Mouse (Mus musculus) intestine, embryonic 16.5 days (tissue): ENCODE data around the gene Camk2g. TPM values are rescaled to one million over a fixed set of nuclear protein-coding genes. Genes with fewer than 3 reads are reported as not detected.

ENCODE experiments used
- ATAC-seq: fragments of 200-750 bp; cut with Nextera tagmentation; 2 replicates; pipeline ENCODE4 v1.8.0; 2017; ENCODE audit warnings: moderate TSS enrichment, moderate library complexity
- H3K27ac ChIP-seq: fragments of 300-500 bp; sonication (generic); 2 replicates; pipeline ENCODE4 v1.5.1; 2014; ENCODE audit warnings: mild to moderate bottlenecking, low read length
- H3K27me3 ChIP-seq: fragments of 300-500 bp; sonication (generic); replicated peaks from 2 replicates; pipeline ENCODE4 v1.6.1; 2014; ENCODE audit warnings: low read length, control low read depth, mixed read lengths; ENCODE audit not compliant: control insufficient read depth, insufficient read depth
- H3K36me3 ChIP-seq: fragments of 300-500 bp; sonication (generic); 2 replicates; pipeline ENCODE4 v1.6.1; 2014; ENCODE audit warnings: low read length, control low read depth; ENCODE audit not compliant: control insufficient read depth, insufficient read depth
- H3K4me1 ChIP-seq: fragments of 300-500 bp; sonication (generic); 2 replicates; pipeline ENCODE4 v1.6.1; 2014; ENCODE audit warnings: low read length, control low read depth, mixed read lengths; ENCODE audit not compliant: control insufficient read depth, insufficient read depth
- H3K4me2 ChIP-seq: fragments of 300-500 bp; sonication (generic); 2 replicates; pipeline ENCODE4 v1.6.1; 2014; ENCODE audit warnings: low read depth, low read length, control low read depth
- H3K4me3 ChIP-seq: fragments of 300-500 bp; sonication (generic); 2 replicates; pipeline ENCODE4 v1.5.1; 2014; ENCODE audit warnings: mild to moderate bottlenecking, low read length
- H3K9ac ChIP-seq: fragments of 300-500 bp; sonication (generic); 2 replicates; pipeline ENCODE4 v1.6.1; 2014; ENCODE audit warnings: low read depth, low read length
- H3K9me3 ChIP-seq: fragments of 300-500 bp; sonication (generic); 2 replicates; pipeline ENCODE4 v1.6.1; 2016; ENCODE audit warnings: low read length, control low read depth; ENCODE audit not compliant: control insufficient read depth
- WGBS: fragments of 180-500 bp; shearing (Covaris S2); extraction: QIAGEN DNeasy Blood & Tissue Kit; methylation state at CpG from one replicate; pipeline ENCODE4 v1.1.7; 2014; 5-methylcytosine and 5-hydroxymethylcytosine counted together
- polyA plus RNA-seq: library from polyadenylated mRNA; unstranded; fragments of >200 nt; fragmentation: Nextera tagmentation; extraction: Ambion mirVana; gene quantifications from 2 replicates; pipeline ENCODE4 v1.2.1, GENCODE M21; 2015

Camk2g gene
- polyA plus RNA-seq, 1 experiment from 2014 or later: 35.8 TPM

DNA sequence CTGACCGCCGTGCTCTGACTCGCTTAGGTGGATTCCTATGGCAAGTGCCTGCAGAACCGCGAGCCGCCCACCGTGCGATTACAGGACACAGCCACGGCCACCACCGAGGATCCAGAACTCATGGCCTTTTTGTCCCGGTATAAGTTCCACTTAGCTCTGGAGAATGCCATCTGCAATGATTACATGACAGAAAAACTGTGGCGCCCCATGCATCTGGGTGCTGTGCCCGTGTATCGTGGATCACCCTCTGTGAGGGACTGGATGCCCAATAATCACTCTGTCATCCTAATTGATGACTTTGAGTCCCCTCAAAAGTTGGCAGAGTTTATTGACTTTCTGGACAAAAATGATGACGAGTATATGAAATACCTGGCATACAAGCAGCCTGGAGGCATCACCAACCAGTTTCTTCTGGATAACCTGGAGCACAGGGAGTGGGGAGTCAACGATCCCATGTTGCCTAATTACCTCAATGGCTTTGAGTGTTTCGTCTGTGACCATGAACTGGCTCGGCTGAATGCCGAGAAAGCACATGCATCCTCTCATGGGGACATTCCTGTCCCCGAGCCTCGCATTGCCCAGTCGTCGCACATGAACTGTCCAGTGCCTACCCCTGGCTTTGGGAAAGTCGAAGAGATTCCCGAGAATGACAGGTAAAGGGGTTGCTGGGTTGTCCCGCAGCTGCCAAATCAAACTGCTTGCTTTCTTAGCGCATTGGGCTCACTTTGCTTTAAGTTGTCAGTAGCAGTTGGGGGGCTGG lies 97.9 kb downstream of the Camk2g start:
- Histone ChIP-seq H3K36me3 (peaks cover 13% of the 10 kb centered on the region), H3K27ac (peak overlapping the region; percentile 99), H3K9me3 (no peaks in the 10 kb centered on the region), H3K9ac (peak overlapping the region; percentile 95), H3K27me3 (no peaks in the 10 kb centered on the region), H3K4me3 (peak overlapping the region; percentile 82), H3K4me1 (peaks cover 24% of the 10 kb centered on the region), H3K4me2 (peak overlapping the region; percentile 84)
- WGBS: 10% methylated on average over 27 of the region's 27 CpGs
- no peak; the same call in none of the 2 replicates for ATAC-seq

DNA sequence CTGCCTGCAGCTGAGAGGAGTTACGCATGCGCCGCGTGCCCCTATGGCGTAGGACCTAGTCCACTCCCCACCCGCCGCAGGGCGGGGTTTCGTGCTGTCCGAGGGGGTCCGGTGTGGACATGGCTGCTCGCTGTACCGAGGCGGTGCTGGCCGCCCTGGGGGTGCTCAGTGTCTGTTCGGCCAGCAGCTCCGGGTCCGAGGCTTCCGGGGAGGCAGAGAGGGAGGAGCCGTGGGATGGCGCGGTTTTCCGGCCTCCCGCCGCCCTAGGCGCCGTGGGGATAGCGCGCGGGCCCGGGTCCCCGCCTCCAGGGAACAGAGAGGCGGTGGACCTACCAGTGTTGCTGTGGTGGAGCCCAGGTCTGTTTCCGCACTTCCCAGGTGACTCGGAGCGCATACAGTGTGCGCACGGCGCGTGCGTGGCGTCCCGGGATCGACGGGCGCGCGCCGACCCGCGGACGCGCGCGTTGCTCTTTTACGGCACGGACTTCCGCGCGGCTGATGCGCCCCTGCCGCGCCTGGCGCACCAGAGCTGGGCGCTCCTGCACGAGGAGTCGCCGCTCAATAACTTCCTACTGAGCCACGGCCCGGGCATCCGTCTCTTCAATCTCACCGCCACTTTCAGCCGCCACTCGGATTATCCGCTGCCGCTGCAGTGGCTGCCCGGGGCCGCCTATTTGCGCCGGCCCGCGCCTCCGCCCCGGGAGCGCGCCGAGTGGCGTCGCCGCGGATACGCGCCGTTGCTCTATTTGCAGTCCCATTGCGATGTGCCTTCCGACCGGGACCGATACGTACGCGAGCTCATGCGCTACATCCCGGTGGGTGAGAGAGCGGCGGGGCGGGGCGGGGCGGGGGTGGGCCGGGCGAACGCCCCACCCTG lies 98.8 kb downstream of the Camk2g start, which contains the start of gene Fut11:
TSS of gene Fut11 (plus strand) at position 85 of the 877 bp plus-strand sequence.
- peak within 1 kb of the TSS; percentile 84 for H3K4me2 ChIP-seq
- H3K9ac ChIP-seq: peak within 1 kb of the TSS; percentile 95
- ATAC-seq: peak; percentile 93
- no peaks in the 10 kb centered on the region for H3K9me3 ChIP-seq
- H3K27me3 ChIP-seq: no peaks in the 10 kb centered on the region
- H3K36me3 ChIP-seq: peaks cover 16% of the 10 kb centered on the region
- H3K4me3 ChIP-seq: peak within 1 kb of the TSS; percentile 82
- H3K4me1 ChIP-seq: peaks cover 24% of the 10 kb centered on the region
- under 1% methylated on average over 111 of the region's 111 CpGs for WGBS
- peak within 1 kb of the TSS; percentile 99 for H3K27ac ChIP-seq

DNA sequence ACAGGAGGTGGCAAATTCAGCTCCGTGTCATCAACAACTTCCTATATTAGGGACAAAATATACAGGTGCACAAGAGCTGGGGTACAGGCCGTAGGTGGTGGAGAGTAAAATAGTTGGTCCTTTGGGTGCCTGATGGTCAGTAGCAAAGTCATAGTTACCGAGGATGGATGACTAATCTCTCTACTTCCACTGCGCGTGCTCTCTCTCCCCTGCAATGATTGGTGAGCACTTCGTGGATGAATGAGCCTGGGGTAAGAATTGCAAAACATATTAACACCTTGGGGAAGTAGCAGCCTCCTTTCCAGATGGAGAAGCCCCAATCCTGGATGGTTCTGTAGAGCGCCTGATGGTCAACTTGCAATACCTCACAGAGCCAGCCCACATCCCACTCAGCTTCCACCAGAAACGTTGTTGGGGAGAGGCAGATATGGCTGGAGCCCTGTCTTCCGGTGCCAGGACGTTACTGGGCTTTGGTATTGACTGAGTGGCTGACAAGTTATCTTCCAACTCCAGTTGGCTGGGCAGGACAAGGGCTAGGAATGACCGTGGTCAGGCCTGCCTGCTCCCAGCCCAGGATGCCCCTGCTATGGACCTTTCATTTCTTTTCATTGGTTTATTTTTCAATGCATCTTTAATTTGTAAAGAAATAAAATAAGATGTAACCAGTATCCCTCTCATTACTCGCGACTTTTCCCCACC lies 99.6 kb downstream of the Camk2g start:
- Histone ChIP-seq H3K36me3 (peaks cover 16% of the 10 kb centered on the region), H3K4me2 (peak overlapping the region; percentile 84), H3K27me3 (no peaks in the 10 kb centered on the region), H3K9ac (peak overlapping the region; percentile 95), H3K9me3 (no peaks in the 10 kb centered on the region), H3K4me1 (peaks cover 24% of the 10 kb centered on the region), H3K4me3 (peak overlapping the region; percentile 82), H3K27ac (peak overlapping the region; percentile 99; the same call in 1 of the 2 replicates)
- ATAC-seq: peak; percentile 27
- WGBS: 43% methylated on average over 13 of the region's 13 CpGs

DNA sequence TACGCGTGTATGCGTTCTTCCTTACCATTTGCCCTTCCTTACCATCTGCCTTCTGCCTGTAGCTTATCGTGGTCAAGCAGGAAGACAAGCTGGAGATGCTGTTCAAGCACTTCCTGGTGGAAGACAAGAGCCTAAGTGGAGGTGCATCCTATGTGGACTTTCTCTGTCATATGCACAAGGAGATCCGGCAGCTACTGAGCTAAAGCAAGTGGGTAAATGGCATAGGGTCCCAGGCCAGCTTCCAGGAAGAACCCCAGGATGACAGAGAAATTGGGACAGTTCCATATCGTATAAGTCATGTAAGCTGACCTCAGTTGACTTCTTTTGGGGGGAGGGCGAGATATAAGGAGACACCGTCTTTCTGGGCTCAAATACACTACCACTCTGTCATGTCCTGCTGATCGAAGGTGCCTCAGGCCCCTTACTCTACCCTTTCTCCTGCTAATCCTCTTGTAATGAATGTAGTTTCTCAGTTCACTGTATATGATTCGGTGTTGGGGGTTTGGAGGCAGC lies 100.2 kb downstream of the Camk2g start:
- H3K9ac ChIP-seq: no peak overlapping the region
- no peak for ATAC-seq
- 93% methylated on average over 10 of the region's 10 CpGs for WGBS
- H3K27ac ChIP-seq: no peak overlapping the region
- H3K4me3 ChIP-seq: no peak overlapping the region
- H3K4me1 ChIP-seq: peaks cover 21% of the 10 kb centered on the region
- peaks cover 23% of the 10 kb centered on the region for H3K36me3 ChIP-seq
- no peak overlapping the region for H3K4me2 ChIP-seq
- no peaks in the 10 kb centered on the region for H3K9me3 ChIP-seq
- no peaks in the 10 kb centered on the region for H3K27me3 ChIP-seq

DNA sequence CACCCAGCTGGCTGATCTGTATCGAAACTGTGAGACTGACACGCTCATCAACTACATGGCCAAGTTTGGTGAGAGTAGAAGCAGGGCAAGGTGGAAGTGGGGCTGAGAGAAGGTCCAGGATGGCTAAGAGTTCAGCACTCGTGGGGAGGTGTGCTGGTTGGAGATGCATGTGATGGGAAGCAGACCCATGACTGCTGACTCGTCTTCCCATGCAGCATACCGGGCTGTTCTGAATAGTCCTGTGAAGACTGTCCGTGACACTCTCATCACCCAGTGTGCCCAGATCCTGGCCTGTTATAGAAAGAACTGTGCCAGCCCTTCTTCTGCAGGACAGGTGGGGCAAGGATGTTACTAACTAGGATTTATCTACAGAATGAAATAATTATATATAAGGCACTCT lies 102.1 kb downstream of the Camk2g start:
- no peak for ATAC-seq
- Histone ChIP-seq H3K4me2 (no peak overlapping the region), H3K4me3 (no peak overlapping the region), H3K36me3 (peaks cover 36% of the 10 kb centered on the region), H3K27ac (no peak overlapping the region), H3K27me3 (no peaks in the 10 kb centered on the region), H3K4me1 (peaks cover 13% of the 10 kb centered on the region), H3K9me3 (no peaks in the 10 kb centered on the region), H3K9ac (no peak overlapping the region)
- 89% methylated on average over 6 of the region's 6 CpGs for WGBS

DNA sequence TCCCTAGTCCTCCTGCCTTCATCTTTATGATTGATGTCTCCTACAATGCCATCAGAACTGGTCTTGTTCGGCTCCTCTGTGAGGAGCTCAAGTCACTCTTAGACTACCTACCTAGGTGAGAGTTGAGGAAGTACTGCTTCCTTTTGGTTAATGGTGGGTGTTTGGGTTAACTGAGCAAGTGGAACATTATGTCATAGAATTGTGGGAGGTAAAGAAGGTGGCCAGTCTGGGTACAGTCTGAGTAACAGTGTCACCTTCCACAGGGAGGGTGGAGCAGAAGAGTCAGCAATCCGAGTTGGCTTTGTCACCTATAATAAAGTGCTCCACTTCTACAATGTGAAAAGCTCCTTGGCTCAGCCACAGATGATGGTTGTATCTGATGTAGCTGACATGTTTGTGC lies 104.9 kb downstream of the Camk2g start:
- Histone ChIP-seq H3K27me3 (no peaks in the 10 kb centered on the region), H3K4me1 (no peaks in the 10 kb centered on the region), H3K9ac (no peak overlapping the region), H3K4me2 (no peak overlapping the region), H3K36me3 (peaks cover 54% of the 10 kb centered on the region), H3K9me3 (no peaks in the 10 kb centered on the region), H3K27ac (no peak overlapping the region), H3K4me3 (no peak overlapping the region)
- WGBS: 89% methylated on average over 2 of the region's 2 CpGs
- ATAC-seq: no peak

DNA sequence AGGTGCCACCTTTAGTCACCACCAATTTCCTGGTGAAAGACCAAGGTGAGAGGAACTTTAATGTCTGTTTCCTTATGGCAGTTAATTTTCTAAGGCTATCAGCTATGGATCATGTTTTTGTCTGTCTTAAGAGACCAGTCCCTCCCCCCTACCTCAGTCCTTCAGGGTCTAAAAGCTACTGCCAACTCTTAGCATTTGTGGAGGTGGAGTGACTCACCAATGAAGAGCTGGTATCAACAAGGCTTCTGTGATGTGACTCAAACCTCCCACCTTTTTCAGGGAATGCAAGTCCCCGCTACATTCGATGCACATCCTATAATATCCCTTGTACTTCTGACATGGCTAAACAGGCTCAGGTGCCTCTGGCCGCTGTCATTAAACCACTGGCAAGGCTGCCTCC lies 107.3 kb downstream of the Camk2g start:
- Histone ChIP-seq H3K27me3 (no peaks in the 10 kb centered on the region), H3K27ac (no peak overlapping the region), H3K4me3 (no peak overlapping the region), H3K9ac (no peak overlapping the region), H3K4me2 (no peak overlapping the region), H3K9me3 (no peaks in the 10 kb centered on the region), H3K36me3 (peaks cover 59% of the 10 kb centered on the region), H3K4me1 (no peaks in the 10 kb centered on the region)
- ATAC-seq: no peak
- 96% methylated on average over 3 of the region's 3 CpGs for WGBS
